Mouse (Mus musculus) embryonic facial prominence, embryonic 12.5 days (tissue): ENCODE results near the gene Gnrhr. TPM values are rescaled to one million over a fixed set of nuclear protein-coding genes. Genes with fewer than 3 reads are reported as not detected.

Experiments
- polyA plus RNA-seq: library from polyadenylated mRNA; unstranded; fragments of >200 nt; fragmentation: Nextera tagmentation; extraction: Ambion mirVana; gene quantifications from 2 replicates; pipeline ENCODE4 v1.2.1, GENCODE M21; 2016

The Gnrhr gene
- polyA plus RNA-seq, 1 experiment from 2014 or later = not detected

Other genes with a start within 250 kb of the Gnrhr start
- 42.1 and 43.8 TPM in 2 replicates for gene Cenpc1, start 132.3 kb downstream of the Gnrhr start, polyA plus RNA-seq
- gene Stap1, start 126.2 kb downstream of the Gnrhr start, polyA plus RNA-seq = 0.24 and 0.64 TPM in 2 replicates
- 17.2 and 17.5 TPM in 2 replicates for gene Uba6, start 25.1 kb downstream of the Gnrhr start, polyA plus RNA-seq
- not detected in 2 replicates for gene Tmprss11c, start 91.4 kb upstream of the Gnrhr start, polyA plus RNA-seq
- gene Tmprss11d, start 175.5 kb upstream of the Gnrhr start, polyA plus RNA-seq = 0.09 and 0.22 TPM in 2 replicates